Mouse (Mus musculus): ENCODE data around the gene Pnpla1.
A peak's percentile ranks its signal among the peaks of the same experiment; 100 is the strongest.

Pnpla1 gene

GRCm38 (mm10) chr17:28883941-28884516 is 25.8 kb downstream of the Pnpla1 start:
- DNase-seq (ENCODE audit: low spot score in 2 of 2): no peak

GRCm38 (mm10) chr17:28885231-28885630 is 27.0 kb downstream of the Pnpla1 start:
- DNase-seq (ENCODE audit: low spot score in 2 of 2): no peak

- no peak for DNase-seq (ENCODE audit: low spot score in 2 of 2)
Observed at GRCm38 (mm10) chr17:28886266-28886665, 28.1 kb downstream of the Pnpla1 start.

- no peak for DNase-seq (ENCODE audit: low spot score in 2 of 2)
Observed at GRCm38 (mm10) chr17:28894050-28894767, 36.0 kb downstream of the Pnpla1 start.

GRCm38 (mm10) chr17:28895217-28895875 is 37.1 kb downstream of the Pnpla1 start:
- no peak for DNase-seq (ENCODE audit: low spot score in 2 of 2)

- DNase-seq (ENCODE audit: low spot score in 2 of 2): no peak
Observed at GRCm38 (mm10) chr17:28896095-28896780, 38.0 kb downstream of the Pnpla1 start.

- no peak for DNase-seq (ENCODE audit: low spot score in 2 of 2)
Observed at GRCm38 (mm10) chr17:28897817-28898216, 39.6 kb downstream of the Pnpla1 start.

GRCm38 (mm10) chr17:28898249-28898648 is 40.0 kb downstream of the Pnpla1 start:
- no peak for DNase-seq (ENCODE audit: low spot score in 2 of 2)

- DNase-seq (ENCODE audit: low spot score in 2 of 2): no peak
Observed at GRCm38 (mm10) chr17:28899427-28899826, 41.2 kb downstream of the Pnpla1 start.

- DNase-seq (ENCODE audit: low spot score in 2 of 2): no peak
Observed at GRCm38 (mm10) chr17:28901559-28901958, 43.3 kb downstream of the Pnpla1 start.

- DNase-seq (ENCODE audit: low spot score in 2 of 2): peak; percentile 73 to 83
Observed at GRCm38 (mm10) chr17:28904546-28905376, 46.5 kb downstream of the Pnpla1 start.

GRCm38 (mm10) chr17:28905377-28905916 is 47.2 kb downstream of the Pnpla1 start:
- no peak for DNase-seq (ENCODE audit: low spot score in 2 of 2)

GRCm38 (mm10) chr17:28907959-28908358 is 49.7 kb downstream of the Pnpla1 start:
- no peak for DNase-seq (ENCODE audit: low spot score in 2 of 2)

GRCm38 (mm10) chr17:28909252-28909941 is 51.2 kb downstream of the Pnpla1 start:
- DNase-seq (ENCODE audit: low spot score in 2 of 2): peak in 1 of 2 experiments; percentile 72

GRCm38 (mm10) chr17:28910139-28910538 is 51.9 kb downstream of the Pnpla1 start:
- DNase-seq (ENCODE audit: low spot score in 2 of 2): no peak

- no peak for DNase-seq (ENCODE audit: low spot score in 2 of 2)
Observed at GRCm38 (mm10) chr17:28913200-28913599, 55.0 kb downstream of the Pnpla1 start.

GRCm38 (mm10) chr17:28913940-28914339 is 55.7 kb downstream of the Pnpla1 start:
- DNase-seq (ENCODE audit: low spot score in 2 of 2): no peak

GRCm38 (mm10) chr17:28915060-28915628 is 56.9 kb downstream of the Pnpla1 start, which contains the start of gene 4930539E08Rik:
4930539E08Rik (minus strand) TSS chr17:28915324.
- no peak for DNase-seq (ENCODE audit: low spot score in 2 of 2)

- no peak for DNase-seq (ENCODE audit: low spot score in 2 of 2)
Observed at GRCm38 (mm10) chr17:28916520-28916919, 58.3 kb downstream of the Pnpla1 start.

- no peak for DNase-seq (ENCODE audit: low spot score in 2 of 2)
Observed at GRCm38 (mm10) chr17:28921086-28921485, 62.9 kb downstream of the Pnpla1 start.
